Mouse (Mus musculus) midbrain, postnatal 0 days (tissue): ENCODE data around the gene Atf5. TPM values are rescaled to one million over a fixed set of nuclear protein-coding genes. Genes with fewer than 3 reads are reported as not detected.
A peak's percentile ranks its signal among the peaks of the same experiment; 100 is the strongest.

Experiments used
- ATAC-seq: fragments of 200-750 bp; cut with Nextera tagmentation; 2 replicates; pipeline ENCODE4 v1.8.0; 2017; ENCODE audit warnings: moderate number of reproducible peaks, mild to moderate bottlenecking, moderate TSS enrichment, moderate library complexity; ENCODE audit not compliant: low FRiP score
- DNase-seq: peaks from one replicate; pipeline ENCODE4 v3.0.0-alpha.2; 2015; ENCODE audit warnings: low spot score
- H3K27ac ChIP-seq: fragments of 300-500 bp; sonication (generic); 2 replicates; pipeline ENCODE4 v1.5.1; 2014; ENCODE audit warnings: low read depth, mild to moderate bottlenecking, low read length, mixed read lengths
- H3K27me3 ChIP-seq: fragments of 300-500 bp; sonication (generic); 2 replicates; pipeline ENCODE4 v1.6.1; 2014; ENCODE audit warnings: low read length, control low read depth, mixed read lengths; ENCODE audit not compliant: insufficient read depth
- H3K36me3 ChIP-seq: fragments of 300-500 bp; sonication (generic); 2 replicates; pipeline ENCODE4 v1.6.1; 2014; ENCODE audit warnings: low read length, control low read depth, mixed read lengths; ENCODE audit not compliant: insufficient read depth
- H3K4me1 ChIP-seq: fragments of 300-500 bp; sonication (generic); 2 replicates; pipeline ENCODE4 v1.6.1; 2014; ENCODE audit warnings: mild to moderate bottlenecking, control low read depth, antibody characterized with exemption, low read length, mixed read lengths; ENCODE audit not compliant: insufficient read depth
- H3K4me2 ChIP-seq: fragments of 300-500 bp; sonication (generic); 2 replicates; pipeline ENCODE4 v1.6.1; 2014; ENCODE audit warnings: low read depth, mild to moderate bottlenecking, low read length, mixed read lengths; ENCODE audit not compliant: poor library complexity, severe bottlenecking
- H3K4me3 ChIP-seq: fragments of 300-500 bp; sonication (generic); 2 replicates; pipeline ENCODE4 v1.5.1; 2014; ENCODE audit warnings: low read depth, mild to moderate bottlenecking, low read length, moderate library complexity
- H3K9ac ChIP-seq: fragments of 300-500 bp; sonication (generic); replicated peaks from 2 replicates; pipeline ENCODE4 v1.6.1; 2014; ENCODE audit warnings: mild to moderate bottlenecking, low read length, moderate library complexity, mixed read lengths; ENCODE audit not compliant: poor library complexity, severe bottlenecking
- H3K9me3 ChIP-seq: fragments of 300-500 bp; sonication (generic); 2 replicates; pipeline ENCODE4 v1.6.1; 2016; ENCODE audit warnings: low read length, control low read depth
- CTCF ChIP-seq: IDR thresholded peaks from 2 replicates; pipeline ENCODE4 v1.5.1; 2016; ENCODE audit warnings: antibody characterized with exemption, mild to moderate bottlenecking
- WGBS: fragments of 180-500 bp; shearing (Covaris S2); extraction: QIAGEN DNeasy Blood & Tissue Kit; methylation state at CpG from one replicate; pipeline ENCODE4 v1.1.7; 2014; 5-methylcytosine and 5-hydroxymethylcytosine counted together
- polyA plus RNA-seq: library from polyadenylated mRNA; unstranded; fragments of >200 nt; fragmentation: Nextera tagmentation; extraction: Ambion mirVana; gene quantifications from 2 replicates; pipeline ENCODE4 v1.2.1, GENCODE M21; 2015
- total RNA-seq: library from RNA; depleted of rRNA; stranded (reverse); fragments of >200 nt; gene quantifications from 2 replicates; pipeline ENCODE4 v1.2.3, GENCODE M21; 2014

Gene Atf5
- total and polyA plus RNA-seq, 2 experiments from 2014 or later, result 3.7 to 4.8 TPM

- WGBS, result 94% methylated on average over 5 of the region's 5 CpGs
- Histone ChIP-seq H3K9me3 (no peaks in the 10 kb centered on the region), H3K36me3 (peaks cover 42% of the 10 kb centered on the region), H3K27me3 (no peaks in the 10 kb centered on the region), H3K9ac (no peak overlapping the region), H3K27ac (no peak overlapping the region), H3K4me2 (no peak overlapping the region), H3K4me1 (no peaks in the 10 kb centered on the region), H3K4me3 (no peak overlapping the region)
- ATAC-seq (no peak), DNase-seq (no peak)
- TF ChIP-seq CTCF, result no peak
Measured at GRCm38 (mm10) chr7:44828706-44829105, 12.2 kb upstream of the Atf5 start.

- Histone ChIP-seq H3K27ac (no peak overlapping the region), H3K4me3 (no peak overlapping the region), H3K9ac (no peak overlapping the region), H3K4me1 (no peaks in the 10 kb centered on the region), H3K9me3 (no peaks in the 10 kb centered on the region), H3K4me2 (no peak overlapping the region), H3K27me3 (no peaks in the 10 kb centered on the region), H3K36me3 (peaks cover 36% of the 10 kb centered on the region)
- DNase-seq, result no peak
- WGBS, result 80% methylated on average over 3 of the region's 3 CpGs
- ATAC-seq, result no peak
- no peak for TF ChIP-seq CTCF
Measured at GRCm38 (mm10) chr7:44826771-44827170, 10.3 kb upstream of the Atf5 start.

GRCm38 (mm10) chr7:44824872-44825271 is 8.4 kb upstream of the Atf5 start:
- no peak overlapping the region for H3K4me2 ChIP-seq
- ATAC-seq (peak; percentile 62; the same call in 1 of the 2 replicates), DNase-seq (peak; percentile 81)
- H3K9ac ChIP-seq, result no peak overlapping the region
- H3K27me3 ChIP-seq, result no peaks in the 10 kb centered on the region
- TF ChIP-seq CTCF, result peak; percentile 95
- H3K4me3 ChIP-seq, result no peak overlapping the region
- no peaks in the 10 kb centered on the region for H3K9me3 ChIP-seq
- H3K4me1 ChIP-seq, result no peaks in the 10 kb centered on the region
- H3K36me3 ChIP-seq, result peaks cover 18% of the 10 kb centered on the region
- H3K27ac ChIP-seq, result no peak overlapping the region
- WGBS, result 16% methylated on average over 3 of the region's 3 CpGs

- no peaks in the 10 kb centered on the region for H3K9me3 ChIP-seq
- no peak overlapping the region for H3K4me3 ChIP-seq
- H3K27ac ChIP-seq, result no peak overlapping the region
- H3K4me1 ChIP-seq, result 0 out of 2 replicates have a peak, but pooled peaks cover 6% of the 10 kb centered on the region
- no peaks in the 10 kb centered on the region for H3K27me3 ChIP-seq
- ATAC-seq (no peak), DNase-seq (no peak)
- no peak overlapping the region for H3K4me2 ChIP-seq
- H3K36me3 ChIP-seq, result peaks cover 4% of the 10 kb centered on the region
- no peak overlapping the region for H3K9ac ChIP-seq
- WGBS, result 35% methylated on average over 7 of the region's 7 CpGs
- TF ChIP-seq CTCF, result peak; percentile 39
Measured at GRCm38 (mm10) chr7:44823409-44823808, 7.0 kb upstream of the Atf5 start.

GRCm38 (mm10) chr7:44821666-44822448 is 5.4 kb upstream of the Atf5 start:
- Histone ChIP-seq H3K27ac (no peak overlapping the region), H3K4me1 (peaks cover 18% of the 10 kb centered on the region), H3K4me3 (no peak overlapping the region), H3K9ac (no peak overlapping the region), H3K36me3 (no peaks in the 10 kb centered on the region), H3K9me3 (no peaks in the 10 kb centered on the region), H3K27me3 (no peaks in the 10 kb centered on the region), H3K4me2 (no peak overlapping the region)
- DNase-seq (no peak), ATAC-seq (no peak)
- TF ChIP-seq CTCF, result no peak
- WGBS, result 86% methylated on average over 7 of the region's 7 CpGs

- Histone ChIP-seq H3K4me1 (peaks cover 18% of the 10 kb centered on the region), H3K4me3 (no peak overlapping the region), H3K9ac (no peak overlapping the region), H3K36me3 (no peaks in the 10 kb centered on the region), H3K9me3 (no peaks in the 10 kb centered on the region), H3K4me2 (no peak overlapping the region), H3K27me3 (no peaks in the 10 kb centered on the region), H3K27ac (no peak overlapping the region)
- no peak for ATAC-seq
- 91% methylated on average over 3 of the region's 3 CpGs for WGBS
- TF ChIP-seq CTCF, result no peak
- DNase-seq, result no peak
Measured at GRCm38 (mm10) chr7:44820525-44820924, 4.1 kb upstream of the Atf5 start.
